Mouse (Mus musculus) neural tube, embryonic 13.5 days (tissue): ENCODE results near the gene Efcab9. TPM values are rescaled to one million over a fixed set of nuclear protein-coding genes. Genes with fewer than 3 reads are reported as not detected.

Source experiments
- ATAC-seq: fragments of 200-750 bp; cut with Nextera tagmentation; 2 replicates; pipeline ENCODE4 v1.8.0; 2017; ENCODE audit warnings: low read depth, mild to moderate bottlenecking, moderate TSS enrichment, moderate library complexity
- H3K27ac ChIP-seq: fragments of 300-500 bp; sonication (generic); replicated peaks from 2 replicates; pipeline ENCODE4 v1.5.1; 2015; ENCODE audit warnings: moderate library complexity, mild to moderate bottlenecking, inconsistent platforms
- H3K27me3 ChIP-seq: fragments of 300-500 bp; sonication (generic); 2 replicates; pipeline ENCODE4 v1.6.1; 2015; ENCODE audit warnings: mild to moderate bottlenecking, inconsistent platforms
- H3K36me3 ChIP-seq: fragments of 300-500 bp; sonication (generic); 2 replicates; pipeline ENCODE4 v1.6.1; 2015; ENCODE audit warnings: mild to moderate bottlenecking, inconsistent platforms
- H3K4me1 ChIP-seq: fragments of 300-500 bp; sonication (generic); replicated peaks from 2 replicates; pipeline ENCODE4 v1.6.1; 2015; ENCODE audit warnings: inconsistent platforms
- H3K4me2 ChIP-seq: fragments of 300-500 bp; sonication (generic); 2 replicates; pipeline ENCODE4 v1.6.1; 2015; ENCODE audit warnings: inconsistent platforms, mild to moderate bottlenecking, moderate library complexity
- H3K4me3 ChIP-seq: fragments of 300-500 bp; sonication (generic); 2 replicates; pipeline ENCODE4 v1.5.1; 2015; ENCODE audit warnings: mild to moderate bottlenecking, inconsistent platforms
- H3K9ac ChIP-seq: fragments of 300-500 bp; sonication (generic); 2 replicates; pipeline ENCODE4 v1.6.1; 2015; ENCODE audit warnings: moderate library complexity, mild to moderate bottlenecking, inconsistent platforms
- H3K9me3 ChIP-seq: fragments of 300-500 bp; sonication (generic); 2 replicates; pipeline ENCODE4 v1.6.1; 2016; ENCODE audit warnings: inconsistent platforms
- WGBS: fragments of 180-500 bp; shearing (Covaris S2); methylation state at CpG from one replicate; pipeline ENCODE4 v1.1.7; 2015; 5-methylcytosine and 5-hydroxymethylcytosine counted together
- polyA plus RNA-seq: library from polyadenylated mRNA; unstranded; fragments of >200 nt; fragmentation: Nextera tagmentation; extraction: Ambion mirVana; gene quantifications from 2 replicates; pipeline ENCODE4 v1.2.1, GENCODE M21; 2015

Efcab9 gene
- polyA plus RNA-seq, 1 experiment from 2014 or later, result 0.36 TPM

GRCm38 (mm10) chr11:32542687-32543411, 11.0 kb upstream of the Efcab9 start:
- H3K4me1 ChIP-seq, result peaks cover 40% of the 10 kb centered on the region
- no peak overlapping the region for H3K4me3 ChIP-seq
- H3K27me3 ChIP-seq, result no peaks in the 10 kb centered on the region
- H3K9me3 ChIP-seq, result no peaks in the 10 kb centered on the region
- no peak overlapping the region for H3K27ac ChIP-seq
- no peaks in the 10 kb centered on the region for H3K36me3 ChIP-seq
- no peak overlapping the region for H3K9ac ChIP-seq
- no peak for ATAC-seq
- no peak overlapping the region for H3K4me2 ChIP-seq
- 41% methylated on average over 3 of the region's 3 CpGs for WGBS

GRCm38 (mm10) chr11:32542181-32542580, 10.3 kb upstream of the Efcab9 start:
- Histone ChIP-seq H3K27me3 (no peaks in the 10 kb centered on the region), H3K36me3 (no peaks in the 10 kb centered on the region), H3K27ac (no peak overlapping the region), H3K4me2 (no peak overlapping the region), H3K4me1 (peaks cover 47% of the 10 kb centered on the region), H3K9ac (no peak overlapping the region), H3K4me3 (no peak overlapping the region), H3K9me3 (no peaks in the 10 kb centered on the region)
- ATAC-seq, result no peak
- WGBS, result 95% methylated on average over 4 of the region's 4 CpGs

- Histone ChIP-seq H3K9me3 (no peaks in the 10 kb centered on the region), H3K4me2 (no peak overlapping the region), H3K27me3 (no peaks in the 10 kb centered on the region), H3K36me3 (no peaks in the 10 kb centered on the region), H3K9ac (no peak overlapping the region), H3K27ac (no peak overlapping the region), H3K4me1 (peaks cover 40% of the 10 kb centered on the region), H3K4me3 (no peak overlapping the region)
- 81% methylated on average over 6 of the region's 6 CpGs for WGBS
- ATAC-seq, result no peak
These were observed 8.6 kb upstream of the Efcab9 start for GRCm38 (mm10) chr11:32540463-32540862.

GRCm38 (mm10) chr11:32539717-32540116, 7.8 kb upstream of the Efcab9 start:
- Histone ChIP-seq H3K27me3 (no peaks in the 10 kb centered on the region), H3K4me2 (no peak overlapping the region), H3K9me3 (no peaks in the 10 kb centered on the region), H3K4me1 (peaks cover 43% of the 10 kb centered on the region), H3K9ac (no peak overlapping the region), H3K36me3 (no peaks in the 10 kb centered on the region), H3K27ac (no peak overlapping the region), H3K4me3 (no peak overlapping the region)
- no peak for ATAC-seq
- 89% methylated on average over 7 of the region's 7 CpGs for WGBS

- Histone ChIP-seq H3K27me3 (no peaks in the 10 kb centered on the region), H3K4me3 (no peak overlapping the region), H3K4me1 (peaks cover 45% of the 10 kb centered on the region), H3K36me3 (no peaks in the 10 kb centered on the region), H3K4me2 (no peak overlapping the region), H3K9me3 (no peaks in the 10 kb centered on the region), H3K27ac (no peak overlapping the region), H3K9ac (no peak overlapping the region)
- 82% methylated on average over 4 of the region's 4 CpGs for WGBS
- no peak for ATAC-seq
These were observed 7.0 kb upstream of the Efcab9 start for GRCm38 (mm10) chr11:32538846-32539245.

GRCm38 (mm10) chr11:32538435-32538834, 6.6 kb upstream of the Efcab9 start:
- Histone ChIP-seq H3K4me2 (no peak overlapping the region), H3K27me3 (no peaks in the 10 kb centered on the region), H3K4me3 (no peak overlapping the region), H3K4me1 (peaks cover 49% of the 10 kb centered on the region), H3K36me3 (no peaks in the 10 kb centered on the region), H3K27ac (peak overlapping the region; percentile 54; the same call in 1 of the 2 replicates), H3K9me3 (no peaks in the 10 kb centered on the region), H3K9ac (no peak overlapping the region)
- no peak for ATAC-seq
- WGBS, result 54% methylated on average over 6 of the region's 6 CpGs

- H3K27ac ChIP-seq, result peak overlapping the region; percentile 28; the same call in 1 of the 2 replicates
- peaks cover 8% of the 10 kb centered on the region for H3K27me3 ChIP-seq
- no peaks in the 10 kb centered on the region for H3K36me3 ChIP-seq
- H3K9ac ChIP-seq, result no peak overlapping the region
- no peak for ATAC-seq
- H3K4me3 ChIP-seq, result no peak overlapping the region
- no peaks in the 10 kb centered on the region for H3K9me3 ChIP-seq
- H3K4me2 ChIP-seq, result no peak overlapping the region
- H3K4me1 ChIP-seq, result peaks cover 50% of the 10 kb centered on the region
- WGBS, result 25% methylated on average over 7 of the region's 7 CpGs
These were observed 5.1 kb upstream of the Efcab9 start for GRCm38 (mm10) chr11:32536954-32537353.

- 94% methylated on average over 4 of the region's 4 CpGs for WGBS
- H3K36me3 ChIP-seq, result no peaks in the 10 kb centered on the region
- H3K9me3 ChIP-seq, result no peaks in the 10 kb centered on the region
- no peak overlapping the region for H3K27ac ChIP-seq
- H3K9ac ChIP-seq, result no peak overlapping the region
- peaks cover 55% of the 10 kb centered on the region for H3K4me1 ChIP-seq
- no peak overlapping the region for H3K4me2 ChIP-seq
- no peak overlapping the region for H3K4me3 ChIP-seq
- ATAC-seq, result no peak
- H3K27me3 ChIP-seq, result peaks cover 20% of the 10 kb centered on the region
These were observed 3.8 kb upstream of the Efcab9 start for GRCm38 (mm10) chr11:32535646-32536045.

GRCm38 (mm10) chr11:32534453-32535075, 2.7 kb upstream of the Efcab9 start:
- Histone ChIP-seq H3K27me3 (peaks cover 22% of the 10 kb centered on the region), H3K27ac (no peak overlapping the region), H3K9ac (0 out of 2 replicates have a peak overlapping the region, but pooled peaks have one; percentile 78), H3K9me3 (no peaks in the 10 kb centered on the region), H3K36me3 (no peaks in the 10 kb centered on the region), H3K4me1 (peaks cover 55% of the 10 kb centered on the region), H3K4me3 (peak overlapping the region; percentile 60; the same call in 1 of the 2 replicates), H3K4me2 (peak overlapping the region; percentile 95)
- no peak for ATAC-seq
- WGBS, result 75% methylated on average over 7 of the region's 7 CpGs

GRCm38 (mm10) chr11:32533482-32534261, 1.8 kb upstream of the Efcab9 start:
- WGBS, result 1% methylated on average over 24 of the region's 24 CpGs
- Histone ChIP-seq H3K9me3 (no peaks in the 10 kb centered on the region), H3K36me3 (no peaks in the 10 kb centered on the region), H3K4me3 (peak overlapping the region; percentile 60), H3K9ac (peak overlapping the region; percentile 78), H3K4me1 (peaks cover 51% of the 10 kb centered on the region), H3K4me2 (peak overlapping the region; percentile 95), H3K27me3 (peaks cover 22% of the 10 kb centered on the region), H3K27ac (0 out of 2 replicates have a peak overlapping the region, but pooled peaks have one; percentile 7)
- ATAC-seq, result peak; percentile 60

- Histone ChIP-seq H3K36me3 (no peaks in the 10 kb centered on the region), H3K27ac (0 out of 2 replicates have a peak within 1 kb of the TSS, but pooled peaks have one; percentile 7), H3K4me3 (peak within 1 kb of the TSS; percentile 60), H3K9ac (peak within 1 kb of the TSS; percentile 78), H3K4me1 (peaks cover 43% of the 10 kb centered on the region), H3K4me2 (peak within 1 kb of the TSS; percentile 95), H3K9me3 (no peaks in the 10 kb centered on the region), H3K27me3 (peaks cover 22% of the 10 kb centered on the region)
- ATAC-seq, result peak; percentile 94
- under 1% methylated on average over 56 of the region's 82 CpGs for WGBS
These were observed 1.0 kb upstream of the Efcab9 start, which contains the start of gene Stk10 for GRCm38 (mm10) chr11:32532765-32533481. TSS of gene Stk10 (plus strand) at chr11:32533305.
